Comparison of ENCODE assay signal across 8 mouse cellular contexts in the genomic region with DNA sequence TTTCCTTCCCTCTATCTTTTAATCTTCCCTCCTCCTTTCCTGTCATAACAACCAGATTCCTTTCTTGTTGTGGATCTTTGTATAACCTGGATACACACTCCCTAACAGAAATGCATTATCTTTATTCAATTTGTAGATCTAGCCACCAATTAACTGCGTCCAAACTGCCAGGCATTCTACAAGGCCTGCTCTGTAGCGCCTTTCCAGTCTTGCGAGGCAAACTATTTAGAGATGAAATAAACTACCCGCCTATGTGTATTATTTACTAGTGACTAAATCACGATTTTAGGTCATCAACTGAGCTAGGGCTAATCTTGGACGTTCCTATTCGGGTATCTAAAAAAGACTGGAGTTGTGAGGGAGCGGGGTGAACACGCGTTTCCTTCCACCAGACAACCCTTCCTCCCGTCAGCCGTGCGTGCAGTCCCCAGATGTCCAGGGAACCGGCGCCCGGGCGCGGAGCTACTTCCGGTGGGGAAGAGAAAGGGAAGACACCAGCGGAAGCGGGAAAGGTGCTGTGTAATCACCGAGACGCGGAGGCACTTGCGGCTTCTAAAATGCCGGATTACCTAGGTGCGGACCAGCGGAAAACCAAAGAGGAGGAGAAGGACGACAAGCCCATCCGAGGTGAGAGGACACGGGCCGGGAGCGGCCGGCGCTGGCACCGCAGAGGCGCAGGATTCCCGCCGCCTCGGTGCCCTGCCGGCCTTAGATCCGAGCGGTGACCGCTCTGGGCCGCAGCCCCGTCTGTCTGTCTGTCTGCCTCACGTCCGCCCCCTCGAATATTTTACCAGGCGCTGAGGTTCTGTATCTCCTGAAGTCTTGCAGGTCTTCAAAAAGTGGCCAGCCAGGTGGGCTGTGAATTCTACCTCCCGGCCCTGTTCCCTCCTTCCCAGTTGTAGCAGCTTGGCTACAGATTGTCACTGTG. TPM values are rescaled to one million over a fixed set of nuclear protein-coding genes. Genes with fewer than 3 reads are reported as not detected.
DNase-seq lines count a peak whose midpoint lies in the region; ATAC-seq and TF ChIP-seq lines count a peak whose summit lies in the region.

No protein-coding gene starts in this region.

- peak; percentile 97 for DNase-seq in ZHBTc4 (ENCODE audit: low read depth, low spot score)
- DNase-seq in gastrocnemius, adult 2 months = peak; percentile 94
- DNase-seq in hindbrain, postnatal 0 days (ENCODE audit: low spot score) = peak; percentile 95
- peak; percentile 92 to 95 for DNase-seq in left cerebral cortex, adult 2 months (ENCODE audit: extremely low spot score in 1 of 2, low spot score in 2 of 2)
- peak; percentile 93 to 95 for DNase-seq in right cerebral cortex, adult 2 months (ENCODE audit: low spot score in 2 of 2)
- DNase-seq in urinary bladder, postnatal 14 days (ENCODE audit: low spot score) = peak; percentile 92

- H3K4me1 ChIP-seq in hindbrain, postnatal 0 days (ENCODE audit: insufficient read depth, low read length) = peaks cover 9% of the 10 kb centered on the region

- H3K9ac ChIP-seq in hindbrain, postnatal 0 days (replicated peaks; ENCODE audit: low read length) = peak overlapping the region; percentile 78

- peaks cover 13% of the 10 kb centered on the region for H3K36me3 ChIP-seq in hindbrain, postnatal 0 days (ENCODE audit: insufficient read depth, low read length)

- H3K4me2 ChIP-seq in hindbrain, postnatal 0 days (ENCODE audit: low read depth, low read length) = peak overlapping the region; percentile 83

- peak overlapping the region; percentile 91 for H3K27ac ChIP-seq in gastrocnemius, adult 2 months
- H3K27ac ChIP-seq in hindbrain, postnatal 0 days = peak overlapping the region; percentile 73
- peak overlapping the region; percentile 90 for H3K27ac ChIP-seq in left cerebral cortex, adult 2 months

- H3K27me3 ChIP-seq in hindbrain, postnatal 0 days (ENCODE audit: insufficient read depth, low read length) = no peaks in the 10 kb centered on the region

- no peaks in the 10 kb centered on the region for H3K9me3 ChIP-seq in hindbrain, postnatal 0 days (ENCODE audit: low read length)

- H3K4me3 ChIP-seq in gastrocnemius, adult 2 months = peak overlapping the region; percentile 84
- H3K4me3 ChIP-seq in hindbrain, postnatal 0 days (ENCODE audit: low read length) = peak overlapping the region; percentile 65
- H3K4me3 ChIP-seq in left cerebral cortex, adult 2 months = peak overlapping the region; percentile 86

- TF ChIP-seq CTCF in gastrocnemius, adult 2 months (IDR thresholded peaks at IDR 0.05) = no peak; the same call in 1 of the 2 replicates
- no peak for TF ChIP-seq CTCF in hindbrain, postnatal 0 days (IDR thresholded peaks at IDR 0.05; ENCODE audit: low read depth)
- TF ChIP-seq CTCF in left cerebral cortex, adult 2 months (IDR thresholded peaks at IDR 0.05) = no peak

- ATAC-seq in common myeloid progenitor, adult 5-6 weeks (replicated peaks; ENCODE audit: low read depth, poor library complexity, severe bottlenecking) = peak; percentile 82
- peak; percentile 91 for ATAC-seq in hindbrain, postnatal 0 days
- ATAC-seq in megakaryocyte, adult 5-6 weeks (ENCODE audit: poor library complexity, severe bottlenecking) = peak; percentile 90

- intact Hi-C loops in gastrocnemius, adult 2 months (cut with DNase I) = loop anchor here (2.0 kb wide), 1 partner anchor 50 kb away; the partner anchor contains the start of gene Pmpcb
- intact Hi-C loops in left cerebral cortex, adult 2 months (cut with DNase I) = loop anchor here (2.0 to 5.0 kb wide), 3 partner anchors 50 to 731 kb away; partner anchors contain the start of gene Pmpcb

- WGBS in hindbrain, postnatal 0 days = 2% methylated on average over 51 of the region's 51 CpGs

RNA-seq across cellular contexts. Expression of gene Psmc2, which starts 1.4 kb away (rescaled TPM):
- 111 and 126 TPM in 2 replicates for total RNA-seq in common myeloid progenitor, adult 5-6 weeks (2017)
- total RNA-seq in gastrocnemius, adult 2 months (2021) = 100 to 1,000 TPM; 111 to 127 TPM
- 28.3 and 36.9 TPM in 2 replicates for total RNA-seq in hindbrain, postnatal 0 days (2014; rRNA removed)
- 185 and 186 TPM in 2 replicates for polyA plus RNA-seq in hindbrain, postnatal 0 days (2015; fragmentation: Nextera tagmentation; extraction: Ambion mirVana)
- total RNA-seq in left cerebral cortex, adult 2 months (2021) = 100 to 1,000 TPM; 105 to 113 TPM
- 87.2 and 99.0 TPM in 2 replicates for total RNA-seq in megakaryocyte, adult 5-6 weeks (2015)
- 71.2 and 76.6 TPM in 2 replicates for total RNA-seq in megakaryocyte, adult 5-6 weeks (2017)

RNA-seq across cellular contexts. Expression of gene Dnajc2, which starts 1.5 kb away (rescaled TPM):
- total RNA-seq in common myeloid progenitor, adult 5-6 weeks (2017) = 203 and 206 TPM in 2 replicates
- total RNA-seq in gastrocnemius, adult 2 months (2021) = 10 to 100 TPM; 21.4 to 24.7 TPM
- 14.5 and 20.0 TPM in 2 replicates for total RNA-seq in hindbrain, postnatal 0 days (2014; rRNA removed)
- polyA plus RNA-seq in hindbrain, postnatal 0 days (2015; fragmentation: Nextera tagmentation; extraction: Ambion mirVana) = 69.8 and 70.7 TPM in 2 replicates
- total RNA-seq in left cerebral cortex, adult 2 months (2021) = 10 to 100 TPM; 34.4 to 34.9 TPM
- total RNA-seq in megakaryocyte, adult 5-6 weeks (2015) = 51.2 and 64.5 TPM in 2 replicates
- total RNA-seq in megakaryocyte, adult 5-6 weeks (2017) = 80.0 and 85.3 TPM in 2 replicates

RNA-seq across cellular contexts. Expression of gene Pmpcb, which starts 49.6 kb away (rescaled TPM):
- total RNA-seq in common myeloid progenitor, adult 5-6 weeks (2017) = 82.6 and 101 TPM in 2 replicates
- 100 to 1,000 TPM in 1 of 2 experiments, 10 to 100 TPM in 1; 90.8 to 122 TPM for total RNA-seq in gastrocnemius, adult 2 months (2021)
- total RNA-seq in hindbrain, postnatal 0 days (2014; rRNA removed) = 58.9 and 128 TPM in 2 replicates
- polyA plus RNA-seq in hindbrain, postnatal 0 days (2015; fragmentation: Nextera tagmentation; extraction: Ambion mirVana) = 64.9 and 65.2 TPM in 2 replicates
- 10 to 100 TPM; 66.8 to 68.7 TPM for total RNA-seq in left cerebral cortex, adult 2 months (2021)
- total RNA-seq in megakaryocyte, adult 5-6 weeks (2015) = 57.5 and 62.6 TPM in 2 replicates
- 64.2 and 65.4 TPM in 2 replicates for total RNA-seq in megakaryocyte, adult 5-6 weeks (2017)

Comparison
In these comparisons a context has a peak if more than half of its experiments do, and no peak if none do; other contexts are left out.
1. Peak in every context shown above with its lines: DNase-seq, ATAC-seq, H3K4me3 ChIP-seq and H3K27ac ChIP-seq.